Mouse (Mus musculus): ENCODE measurements around the gene Ret. TPM values are rescaled to one million over a fixed set of nuclear protein-coding genes. Genes with fewer than 3 reads are reported as not detected.

Gene Ret
- polyA plus RNA-seq, 1 experiment from 2014 or later = 0.94 TPM

Other genes with a start within 250 kb of the Ret start
- 0.10 TPM in 1 of 2 replicates, not detected in the other for gene Rasgef1a, start 186.3 kb downstream of the Ret start, polyA plus RNA-seq (2015; fragmentation: Nextera tagmentation; extraction: Ambion mirVana)
- 14.7 and 16.1 TPM in 2 replicates for gene Csgalnact2, start 58.6 kb downstream of the Ret start, polyA plus RNA-seq (2015; fragmentation: Nextera tagmentation; extraction: Ambion mirVana)
- gene Bms1, start 221.8 kb upstream of the Ret start, polyA plus RNA-seq (2015; fragmentation: Nextera tagmentation; extraction: Ambion mirVana) = 35.7 and 40.8 TPM in 2 replicates